Mouse (Mus musculus) small intestine, adult 2 months (tissue): ENCODE results near the gene Slc16a6. TPM values are rescaled to one million over a fixed set of nuclear protein-coding genes. Genes with fewer than 3 reads are reported as not detected.

Source experiments
- H3K27ac ChIP-seq: fragments of 200-500 bp; 2 replicates; pipeline ENCODE4 v1.5.1; 2012; ENCODE audit warnings: low read depth, low read length, control low read depth, inconsistent platforms; ENCODE audit not compliant: insufficient read depth
- H3K27me3 ChIP-seq: fragments of 200-500 bp; 2 replicates; pipeline ENCODE4 v1.6.1; 2012; ENCODE audit warnings: mild to moderate bottlenecking, moderate library complexity, low read length, inconsistent platforms; ENCODE audit not compliant: control insufficient read depth, insufficient read depth
- H3K36me3 ChIP-seq: fragments of 200-500 bp; 2 replicates; pipeline ENCODE4 v1.6.1; 2012; ENCODE audit warnings: mild to moderate bottlenecking, low read length, control low read depth, inconsistent platforms; ENCODE audit not compliant: control insufficient read depth, insufficient read depth
- H3K4me1 ChIP-seq: fragments of 200-500 bp; 2 replicates; pipeline ENCODE4 v1.6.1; 2012; ENCODE audit warnings: low read length, inconsistent platforms, mixed read lengths; ENCODE audit not compliant: control insufficient read depth, insufficient read depth, insufficient read length
- H3K4me3 ChIP-seq: fragments of 200-500 bp; 2 replicates; pipeline ENCODE4 v1.5.1; 2012; ENCODE audit warnings: low read depth, mild to moderate bottlenecking, control low read depth, inconsistent platforms, low read length, moderate library complexity
- CTCF ChIP-seq: fragments of 200-500 bp; IDR thresholded peaks from 2 replicates; pipeline ENCODE4 v1.5.1; 2012; ENCODE audit warnings: low read depth, mild to moderate bottlenecking, control low read depth, inconsistent platforms, low read length, moderate library complexity, mixed read lengths; ENCODE audit not compliant: insufficient replicate concordance, insufficient read length; ENCODE audit errors: extremely low read depth
- POLR2A ChIP-seq: fragments of 200-500 bp; IDR thresholded peaks from 2 replicates; pipeline ENCODE4 v1.6.1; 2012; ENCODE audit warnings: low read depth, mild to moderate bottlenecking, control low read depth, inconsistent platforms, low read length, moderate library complexity
- WGBS: fragments of 180-500 bp; shearing (Covaris S2); methylation state at CpG from one replicate; pipeline ENCODE4 v1.1.7; 2018; 5-methylcytosine and 5-hydroxymethylcytosine counted together
- polyA plus RNA-seq: library from polyadenylated mRNA; depleted of rRNA; stranded (reverse); fragments of >200 nt; gene quantifications from 2 replicates; pipeline ENCODE4 v1.2.3, GENCODE M21; 2012

Slc16a6 gene
- polyA plus RNA-seq, 1 experiment: 4.2 TPM

GRCm38 (mm10) chr11:109443468-109444263, 29.7 kb downstream of the Slc16a6 start:
- WGBS: 92% methylated on average over 8 of the region's 8 CpGs
- no peak overlapping the region for H3K27ac ChIP-seq
- no peaks in the 10 kb centered on the region for H3K27me3 ChIP-seq
- no peaks in the 10 kb centered on the region; the same call in 1 of the 2 replicates for H3K4me1 ChIP-seq
- no peak overlapping the region for H3K4me3 ChIP-seq
- no peak for TF ChIP-seq CTCF
- TF ChIP-seq POLR2A: no peak
- H3K36me3 ChIP-seq: no peaks in the 10 kb centered on the region

GRCm38 (mm10) chr11:109442166-109442730, 31.1 kb downstream of the Slc16a6 start:
- WGBS: 79% methylated on average over 5 of the region's 5 CpGs
- TF ChIP-seq CTCF (no peak), POLR2A (no peak)
- Histone ChIP-seq H3K27me3 (no peaks in the 10 kb centered on the region), H3K4me1 (no peaks in the 10 kb centered on the region; the same call in 1 of the 2 replicates), H3K27ac (no peak overlapping the region), H3K36me3 (no peaks in the 10 kb centered on the region), H3K4me3 (no peak overlapping the region)

GRCm38 (mm10) chr11:109441119-109441518, 32.3 kb downstream of the Slc16a6 start:
- 71% methylated on average over 3 of the region's 3 CpGs for WGBS
- TF ChIP-seq POLR2A (no peak), CTCF (peak; percentile 69; the same call in 1 of the 2 replicates)
- no peak overlapping the region for H3K4me3 ChIP-seq

GRCm38 (mm10) chr11:109440641-109441040, 32.8 kb downstream of the Slc16a6 start:
- 48% methylated on average over 4 of the region's 4 CpGs for WGBS
- H3K4me3 ChIP-seq: no peak overlapping the region

More at GRCm38 (mm10) chr11:109441119-109441518, 32.3 kb downstream of the Slc16a6 start:
- peaks cover 1% of the 10 kb centered on the region; the same call in 1 of the 2 replicates for H3K36me3 ChIP-seq
- no peaks in the 10 kb centered on the region; the same call in 1 of the 2 replicates for H3K4me1 ChIP-seq
- H3K27ac ChIP-seq: no peak overlapping the region
- H3K27me3 ChIP-seq: no peaks in the 10 kb centered on the region

GRCm38 (mm10) chr11:109439829-109440340, 33.5 kb downstream of the Slc16a6 start:
- H3K4me1 ChIP-seq: no peaks in the 10 kb centered on the region; the same call in 1 of the 2 replicates
- WGBS: under 1% methylated on average over 32 of the region's 32 CpGs
- TF ChIP-seq POLR2A: no peak
- no peak for TF ChIP-seq CTCF
- no peaks in the 10 kb centered on the region for H3K27me3 ChIP-seq
- H3K27ac ChIP-seq: peak overlapping the region; percentile 50; the same call in 1 of the 2 replicates
- H3K4me3 ChIP-seq: peak overlapping the region; percentile 81
- peaks cover 6% of the 10 kb centered on the region for H3K36me3 ChIP-seq

More at GRCm38 (mm10) chr11:109440641-109441040, 32.8 kb downstream of the Slc16a6 start:
- no peaks in the 10 kb centered on the region for H3K27me3 ChIP-seq
- no peak for TF ChIP-seq CTCF
- TF ChIP-seq POLR2A: no peak
- no peaks in the 10 kb centered on the region; the same call in 1 of the 2 replicates for H3K4me1 ChIP-seq
- no peak overlapping the region for H3K27ac ChIP-seq
- H3K36me3 ChIP-seq: peaks cover 2% of the 10 kb centered on the region; the same call in 1 of the 2 replicates

GRCm38 (mm10) chr11:109439209-109439608, 34.2 kb downstream of the Slc16a6 start:
- H3K4me3 ChIP-seq: no peak overlapping the region
- no peaks in the 10 kb centered on the region for H3K27me3 ChIP-seq
- H3K36me3 ChIP-seq: peaks cover 10% of the 10 kb centered on the region
- no peak for TF ChIP-seq POLR2A
- TF ChIP-seq CTCF: no peak
- 27% methylated on average over 5 of the region's 5 CpGs for WGBS
- H3K4me1 ChIP-seq: no peaks in the 10 kb centered on the region; the same call in 1 of the 2 replicates
- no peak overlapping the region for H3K27ac ChIP-seq

GRCm38 (mm10) chr11:109436889-109437288, 36.5 kb downstream of the Slc16a6 start:
- 82% methylated on average over 8 of the region's 8 CpGs for WGBS
- Histone ChIP-seq H3K4me1 (peaks cover 2% of the 10 kb centered on the region; the same call in 1 of the 2 replicates), H3K36me3 (peaks cover 13% of the 10 kb centered on the region), H3K4me3 (no peak overlapping the region), H3K27me3 (no peaks in the 10 kb centered on the region), H3K27ac (no peak overlapping the region)
- TF ChIP-seq POLR2A: no peak
- no peak for TF ChIP-seq CTCF
